Mouse (Mus musculus) left cerebral cortex, adult 8-10 months (tissue): ENCODE measurements around the gene Catsperd. TPM values are rescaled to one million over a fixed set of nuclear protein-coding genes. Genes with fewer than 3 reads are reported as not detected.

Experiments
- total RNA-seq, 4 experiments: library from RNA; stranded (reverse); gene quantifications; 2 replicates each; pipeline ENCODE4 v1.2.4; 2022

The Catsperd gene
- total RNA-seq, 4 experiments from 2014 or later: 0.79 to 1.7 (median 1.0) TPM

Other genes with a start within 250 kb of the Catsperd start
- gene Ptprs, start 151.7 kb upstream of the Catsperd start, total RNA-seq: 100 to 1,000 TPM; 559 to 588 (median 565) TPM
- not detected for gene Znrf4, start 115.7 kb upstream of the Catsperd start, total RNA-seq
- 1 to 10 TPM; 1.1 to 1.8 (median 1.4) TPM for gene Gm20219, start 73.8 kb upstream of the Catsperd start, total RNA-seq
- gene Safb2, start 43.6 kb upstream of the Catsperd start, total RNA-seq: 100 to 1,000 TPM; 102 to 133 (median 112) TPM
- gene Safb, start 43.3 kb upstream of the Catsperd start, total RNA-seq: 100 to 1,000 TPM; 131 to 154 (median 146) TPM
- 100 to 1,000 TPM; 147 to 180 (median 158) TPM for gene 2410015M20Rik, start 18.4 kb upstream of the Catsperd start, total RNA-seq
- gene Rpl36, start 14.7 kb upstream of the Catsperd start, total RNA-seq: 100 to 1,000 TPM; 351 to 461 (median 392) TPM
- gene Lonp1, start 1.3 kb upstream of the Catsperd start, total RNA-seq: 10 to 100 TPM; 52.3 to 61.3 (median 59.0) TPM
- 10 to 100 TPM; 85.9 to 91.2 (median 88.2) TPM for gene Ranbp3, start 45.2 kb downstream of the Catsperd start, total RNA-seq
- 100 to 1,000 TPM; 185 to 224 (median 208) TPM for gene Ndufa11, start 89.6 kb downstream of the Catsperd start, total RNA-seq
- gene Vmac, start 89.9 kb downstream of the Catsperd start, total RNA-seq: 10 to 100 TPM; 10.4 to 15.7 (median 13.8) TPM
- gene Nrtn, start 129.4 kb downstream of the Catsperd start, total RNA-seq: 1 to 10 TPM; 4.0 to 4.5 (median 4.2) TPM
- gene Dus3l, start 136.6 kb downstream of the Catsperd start, total RNA-seq: 10 to 100 TPM; 60.1 to 66.1 (median 60.8) TPM
- 1 to 10 TPM in 2 of 4 experiments, under 1 TPM in 2; 0.78 to 1.2 (median 0.99) TPM for gene Prr22, start 142.1 kb downstream of the Catsperd start, total RNA-seq
- 1 to 10 TPM; 2.1 to 4.1 (median 3.1) TPM for gene Rfx2, start 202.9 kb downstream of the Catsperd start, total RNA-seq
- not detected for gene Acsbg2, start 246.3 kb downstream of the Catsperd start, total RNA-seq
- under 1 TPM; 0.13 to 0.22 (median 0.17) TPM for gene 1700061G19Rik, start 247.3 kb downstream of the Catsperd start, total RNA-seq